Mouse (Mus musculus) layer of hippocampus, adult 8-10 months (tissue): ENCODE results near the gene Fam186b. TPM values are rescaled to one million over a fixed set of nuclear protein-coding genes. Genes with fewer than 3 reads are reported as not detected.
A peak's percentile ranks its signal among the peaks of the same experiment; 100 is the strongest.

ENCODE experiments used
- DNase-seq, 2 experiments: peaks; one replicate each; pipeline ENCODE4 v3.0.0; 2022; ENCODE audit warnings: low spot score in 2 of 2
- total RNA-seq, 4 experiments: library from RNA; stranded (reverse); gene quantifications; 2 replicates each; pipeline ENCODE4 v1.2.4; 2022

The Fam186b gene
- total RNA-seq, 4 experiments from 2014 or later: 0.61 to 2.6 (median 1.6) TPM

DNA sequence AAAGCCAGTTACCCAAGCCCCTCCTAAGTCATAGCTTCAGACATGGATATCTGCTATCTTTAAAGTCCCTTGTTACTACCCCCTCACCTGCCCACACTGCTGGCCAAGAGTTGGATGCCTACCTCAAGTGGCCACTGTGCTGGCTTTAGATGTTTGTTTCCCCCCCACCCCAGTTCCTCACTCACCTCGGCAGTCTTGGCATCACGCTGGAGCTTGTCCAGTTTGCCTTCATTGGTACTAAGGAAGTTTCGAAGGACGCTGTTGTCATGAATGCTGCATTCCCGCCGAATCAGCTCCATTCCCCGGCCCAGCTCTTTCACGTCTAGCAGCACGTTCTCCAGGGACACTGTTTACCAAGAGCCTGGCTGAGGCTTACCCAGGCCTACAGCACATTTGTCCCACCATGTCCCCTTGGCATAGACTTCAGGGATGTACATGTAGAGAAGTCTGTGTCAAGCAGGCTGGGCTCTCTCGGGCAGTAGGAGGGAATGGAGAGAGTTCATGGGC is 24.5 kb upstream of the Fam186b start:
- DNase-seq: no peak

GRCm38 (mm10) chr15:99319411-99319871 is 23.8 kb upstream of the Fam186b start:
- DNase-seq: no peak

GRCm38 (mm10) chr15:99318861-99319410 is 23.2 kb upstream of the Fam186b start:
- DNase-seq: no peak

- DNase-seq: no peak
These were observed 22.4 kb upstream of the Fam186b start for GRCm38 (mm10) chr15:99318071-99318470.

DNA sequence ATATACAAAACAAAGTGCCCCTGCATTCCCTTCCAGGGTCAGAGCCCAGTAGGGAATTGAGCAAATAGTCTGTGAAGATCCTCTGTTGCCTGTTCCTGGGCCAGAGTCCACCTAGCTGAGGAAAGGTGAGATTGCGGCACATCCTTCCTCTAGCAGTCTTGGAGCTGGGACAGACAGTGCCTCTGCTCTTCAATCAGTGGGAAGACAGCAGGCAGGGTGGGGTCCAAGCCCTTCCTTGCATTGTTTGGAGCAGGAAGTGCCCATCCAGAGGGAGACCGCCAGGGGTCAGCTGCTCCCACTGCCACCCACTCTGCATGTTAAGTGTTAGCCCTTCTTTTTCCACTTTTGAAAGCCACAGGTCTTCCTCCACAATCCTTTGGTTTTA is 21.6 kb upstream of the Fam186b start:
- DNase-seq: no peak

DNA sequence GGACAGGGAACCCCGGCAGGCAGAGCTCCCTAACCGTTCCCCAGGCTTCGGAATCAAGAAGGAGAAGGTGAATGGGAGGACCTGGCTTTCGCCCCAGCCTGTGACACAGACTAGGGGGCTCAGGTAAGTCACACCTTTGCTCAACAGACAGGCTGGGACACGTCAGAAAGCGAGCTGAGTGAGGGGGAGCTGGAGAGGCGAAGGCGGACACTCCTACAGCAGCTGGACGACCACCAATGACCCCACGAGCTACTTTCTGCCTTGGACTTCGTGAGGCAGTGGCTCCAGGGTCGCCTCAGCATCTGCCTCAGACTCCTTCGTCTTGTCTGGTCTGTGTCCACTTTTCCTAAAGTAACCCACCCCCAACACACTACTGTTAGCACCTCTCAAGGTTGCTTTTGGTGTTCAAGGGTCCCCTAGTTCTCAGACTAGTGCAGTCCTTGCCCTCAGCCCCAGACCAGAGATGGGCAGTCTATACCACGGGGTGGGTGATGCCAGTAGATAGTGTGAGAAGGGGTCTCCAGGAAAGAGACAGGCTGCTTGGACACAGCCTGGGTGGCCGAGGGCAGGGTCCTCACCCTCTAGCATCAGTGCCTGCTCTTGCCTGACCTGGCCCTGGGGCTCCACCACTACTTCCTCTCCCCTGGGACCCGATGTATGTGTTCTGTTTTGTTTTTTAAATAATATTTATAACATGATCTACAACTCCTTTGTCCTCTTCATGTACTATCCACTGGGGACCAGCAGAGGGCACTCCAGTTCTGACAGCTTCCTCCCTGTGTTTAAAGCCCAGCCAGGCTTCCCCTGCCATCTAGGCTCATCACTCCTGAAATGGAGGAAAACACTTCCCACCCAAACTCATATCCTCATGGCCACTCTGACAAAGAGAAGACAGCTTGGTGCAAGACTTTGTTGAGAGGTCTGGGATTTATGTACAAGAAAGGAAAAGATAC is 20.9 kb upstream of the Fam186b start:
- DNase-seq: peak; percentile 69 to 83

- no peak for DNase-seq
These were observed 19.2 kb upstream of the Fam186b start for GRCm38 (mm10) chr15:99314891-99315290.

DNA sequence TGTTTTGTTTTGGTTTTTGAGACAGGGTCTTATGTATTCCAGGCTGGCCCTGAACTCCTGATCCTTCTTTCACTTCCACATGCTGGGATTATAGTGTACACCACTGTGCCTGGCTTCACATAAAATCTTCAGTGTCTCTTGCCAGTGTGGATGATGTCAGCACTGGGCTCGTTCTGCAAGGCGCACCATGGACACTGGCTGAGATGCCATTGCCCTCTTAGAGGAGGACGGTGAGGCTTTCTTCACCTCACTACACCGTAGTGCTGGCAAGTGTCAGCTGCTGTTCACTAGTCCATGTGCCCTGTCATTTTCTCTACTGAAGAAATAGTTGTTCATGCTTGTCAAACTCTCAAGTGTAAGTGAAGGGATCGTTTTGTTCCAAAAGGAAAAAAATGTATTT is 14.9 kb upstream of the Fam186b start:
- no peak for DNase-seq

- no peak for DNase-seq
These were observed 13.9 kb upstream of the Fam186b start for GRCm38 (mm10) chr15:99309549-99309948.

DNA sequence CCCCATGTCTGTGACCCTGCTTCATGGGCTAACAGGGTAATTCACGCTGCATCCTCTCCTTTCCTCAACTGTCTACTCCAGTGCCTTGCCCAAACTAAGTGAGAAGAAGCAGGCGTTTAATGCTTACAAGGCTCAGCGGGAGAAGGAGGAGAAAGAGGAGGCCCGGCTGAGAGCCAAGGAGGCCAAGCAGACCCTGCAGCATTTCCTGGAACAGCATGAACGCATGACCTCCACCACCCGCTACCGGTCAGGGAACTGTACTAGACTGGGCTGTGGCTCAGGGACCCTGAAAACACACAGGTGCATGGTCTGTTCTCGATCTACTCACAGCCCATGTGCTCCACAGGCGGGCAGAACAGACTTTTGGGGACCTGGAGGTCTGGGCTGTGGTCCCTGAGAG is 11.8 kb upstream of the Fam186b start:
- no peak for DNase-seq

DNA sequence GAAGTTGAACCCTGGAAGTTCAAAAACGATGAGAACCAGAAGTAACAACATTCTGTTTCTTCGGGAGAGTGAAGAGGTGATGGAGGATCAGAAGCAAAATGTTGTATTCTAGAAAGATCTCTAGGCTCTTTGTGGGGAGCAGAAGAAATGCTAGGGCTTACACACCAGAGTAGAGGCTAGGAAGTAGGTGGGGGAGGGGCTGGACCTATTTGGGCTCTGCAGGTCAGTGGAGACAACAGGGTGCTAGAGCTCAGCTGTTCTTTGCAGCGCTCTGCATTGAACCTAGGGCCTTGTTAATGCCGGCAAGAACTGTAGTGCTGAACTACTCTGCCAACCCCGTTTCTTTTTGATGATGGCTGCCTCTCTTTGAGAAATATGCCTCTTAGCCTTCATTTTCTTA is 525 bp upstream of the Fam186b start:
- DNase-seq: no peak

GRCm38 (mm10) chr15:99294813-99295374 is 794 bp downstream of the Fam186b start, which contains the start of gene Prpf40b:
Prpf40b (plus strand) TSS chr15:99295087.
- peak; percentile 92 to 93 for DNase-seq

GRCm38 (mm10) chr15:99294287-99294686 is 1.4 kb downstream of the Fam186b start:
- DNase-seq: no peak

DNA sequence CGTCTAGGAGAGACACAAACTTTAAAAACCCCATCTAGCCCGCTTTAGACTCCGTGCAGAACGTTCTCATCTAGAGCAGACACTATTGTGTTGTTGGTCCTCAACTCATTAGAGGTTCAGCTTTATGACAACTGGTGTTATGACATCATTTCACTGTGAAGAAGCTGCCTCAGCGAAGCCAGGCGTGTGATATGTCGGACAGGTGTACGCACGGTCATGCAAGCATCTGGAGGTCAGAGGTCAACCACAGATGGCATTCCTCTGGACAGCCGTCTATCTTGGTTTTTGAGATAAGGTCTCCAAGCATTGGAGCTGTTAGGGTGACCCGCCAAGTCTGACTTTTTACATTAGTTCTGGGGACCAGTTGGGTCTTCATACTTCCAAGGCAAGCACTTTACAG is 5.1 kb downstream of the Fam186b start:
- DNase-seq: no peak

DNA sequence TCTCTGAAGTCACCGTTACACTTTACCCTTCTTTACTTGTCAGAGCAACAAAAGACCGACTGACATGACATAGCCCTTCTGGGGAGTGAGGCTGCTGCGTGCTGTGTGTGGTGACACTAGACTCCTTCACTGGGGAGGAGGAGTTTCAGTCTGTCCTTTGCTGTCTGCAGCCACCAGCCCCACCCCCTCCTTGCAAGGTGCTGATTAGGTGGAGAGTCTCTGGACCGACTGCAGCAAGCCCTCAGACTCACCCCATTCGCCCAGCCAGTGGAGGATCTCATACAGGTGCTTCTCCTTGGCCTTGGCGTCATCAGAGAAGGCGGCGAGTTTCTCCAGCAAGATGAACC is 10.5 kb downstream of the Fam186b start:
- no peak for DNase-seq

DNA sequence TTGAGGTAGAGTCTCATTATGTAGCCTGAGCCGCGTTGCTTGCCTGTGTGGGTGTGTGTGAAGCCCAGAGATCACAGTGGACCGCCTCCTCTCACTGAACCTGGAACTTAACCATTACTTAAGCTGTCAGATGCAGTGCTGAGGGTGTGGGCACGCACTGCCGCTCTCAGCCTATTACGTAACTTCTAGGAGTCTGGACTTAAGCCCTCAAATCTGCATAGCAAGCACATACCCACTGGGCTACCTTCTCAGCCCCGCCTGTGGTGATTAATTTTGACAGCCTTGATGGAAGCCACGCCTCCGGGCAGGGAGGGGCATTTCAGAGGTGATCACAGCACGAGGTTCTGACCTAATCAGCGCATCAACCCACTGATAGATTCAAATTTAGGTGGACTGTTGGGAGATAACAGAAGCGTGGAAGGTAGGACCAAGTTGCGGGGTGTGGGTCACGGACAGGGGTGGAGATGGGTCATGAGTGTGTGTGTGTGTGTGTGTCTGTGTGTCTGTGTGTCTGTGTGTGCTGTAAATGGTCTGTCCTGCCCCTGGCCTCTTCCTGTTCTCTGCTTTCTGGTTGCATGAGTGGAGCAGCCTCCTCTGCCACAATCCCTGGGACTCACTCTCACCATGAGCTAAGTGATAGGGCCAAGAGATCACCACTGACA is 11.0 kb downstream of the Fam186b start:
- DNase-seq: no peak

GRCm38 (mm10) chr15:99283456-99283855 is 12.2 kb downstream of the Fam186b start:
- DNase-seq: no peak

- no peak for DNase-seq
These were observed 17.4 kb downstream of the Fam186b start for GRCm38 (mm10) chr15:99278271-99278670.

- no peak for DNase-seq
These were observed 19.6 kb downstream of the Fam186b start for GRCm38 (mm10) chr15:99276095-99276494.

- peak; percentile 32 to 58 for DNase-seq
These were observed 30.0 kb downstream of the Fam186b start for GRCm38 (mm10) chr15:99265679-99266078.

- no peak for DNase-seq
These were observed 31.3 kb downstream of the Fam186b start for GRCm38 (mm10) chr15:99264363-99264762.

DNA sequence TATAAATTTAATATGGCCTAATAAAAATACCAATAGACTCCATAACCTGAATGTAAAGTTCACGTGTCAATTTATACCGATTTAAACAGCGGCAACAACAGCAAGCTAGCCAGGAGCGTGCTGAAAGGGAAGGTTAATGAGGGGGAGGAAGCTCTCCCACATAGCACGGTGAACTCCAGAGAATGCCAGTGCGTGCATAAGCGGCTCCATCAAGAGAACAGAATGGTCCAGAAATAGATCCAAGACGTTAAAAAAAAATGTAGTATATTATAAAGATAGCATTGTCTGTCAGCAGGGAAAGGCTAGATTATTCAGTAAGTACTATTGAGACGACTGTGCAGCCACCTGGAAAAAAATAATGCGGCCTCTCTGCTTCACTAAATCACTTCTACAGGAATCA is 33.0 kb downstream of the Fam186b start:
- DNase-seq: no peak
